Mouse (Mus musculus) induced T-regulatory cell, adult 2 months (primary cell): Measurements from ENCODE around the gene Clec4a1.

Source experiments
- DNase-seq: peaks from one replicate; pipeline ENCODE4 v3.0.0-alpha.2; 2012; ENCODE audit warnings: low read depth

Gene Clec4a1

GRCm38 (mm10) chr6:122921451-122921850, at the start of gene Clec4a1:
Clec4a1 (plus strand) TSS chr6:122921848.
- no peak for DNase-seq

GRCm38 (mm10) chr6:122872800-122873199, 48.8 kb upstream of the Clec4a1 start:
- DNase-seq: peak; percentile 63

GRCm38 (mm10) chr6:122873871-122874719, 47.6 kb upstream of the Clec4a1 start, which contains the start of gene Necap1:
Necap1 (plus strand) TSS chr6:122874474.
- DNase-seq: peak; percentile 98

GRCm38 (mm10) chr6:122874720-122875389, 46.8 kb upstream of the Clec4a1 start:
- no peak for DNase-seq

GRCm38 (mm10) chr6:122879141-122879735, 42.4 kb upstream of the Clec4a1 start:
- no peak for DNase-seq

GRCm38 (mm10) chr6:122879781-122880505, 41.7 kb upstream of the Clec4a1 start:
- no peak for DNase-seq

- no peak for DNase-seq
Measured at GRCm38 (mm10) chr6:122881287-122881686, 40.4 kb upstream of the Clec4a1 start.

- DNase-seq: no peak
Measured at GRCm38 (mm10) chr6:122883603-122884002, 38.0 kb upstream of the Clec4a1 start.

GRCm38 (mm10) chr6:122889599-122889998, 32.0 kb upstream of the Clec4a1 start:
- DNase-seq: no peak

GRCm38 (mm10) chr6:122892442-122893049, 29.1 kb upstream of the Clec4a1 start:
- peak; percentile 71 for DNase-seq

- DNase-seq: no peak
Measured at GRCm38 (mm10) chr6:122919922-122920321, 1.7 kb upstream of the Clec4a1 start.

- no peak for DNase-seq
Measured at GRCm38 (mm10) chr6:122934845-122935244, 13.2 kb downstream of the Clec4a1 start.

GRCm38 (mm10) chr6:122939618-122940017, 18.0 kb downstream of the Clec4a1 start:
- no peak for DNase-seq

GRCm38 (mm10) chr6:122946760-122947159, 25.1 kb downstream of the Clec4a1 start:
- no peak for DNase-seq

- no peak for DNase-seq
Measured at GRCm38 (mm10) chr6:122952401-122952800, 30.8 kb downstream of the Clec4a1 start, which contains the start of gene Clec4a3. Clec4a3 (plus strand) TSS chr6:122952515.

GRCm38 (mm10) chr6:122964562-122964961, 42.9 kb downstream of the Clec4a1 start:
- no peak for DNase-seq

GRCm38 (mm10) chr6:122969048-122969447, 47.4 kb downstream of the Clec4a1 start:
- no peak for DNase-seq
